Mouse (Mus musculus) liver, embryonic 16.5 days (tissue): ENCODE data around the gene 1810009A15Rik. TPM values are rescaled to one million over a fixed set of nuclear protein-coding genes. Genes with fewer than 3 reads are reported as not detected.

Experiments
- ATAC-seq: fragments of 200-750 bp; cut with Nextera tagmentation; 2 replicates; pipeline ENCODE4 v1.8.0; 2017; ENCODE audit warnings: low read depth, mild to moderate bottlenecking, moderate number of reproducible peaks, moderate library complexity
- H3K27ac ChIP-seq: fragments of 300-500 bp; sonication (generic); 2 replicates; pipeline ENCODE4 v1.5.1; 2014; ENCODE audit warnings: mild to moderate bottlenecking, low read length
- H3K27me3 ChIP-seq: fragments of 300-500 bp; sonication (generic); 2 replicates; pipeline ENCODE4 v1.6.1; 2014; ENCODE audit warnings: low read depth, low read length, mixed read lengths; ENCODE audit not compliant: control insufficient read depth, insufficient read depth
- H3K36me3 ChIP-seq: fragments of 300-500 bp; sonication (generic); 2 replicates; pipeline ENCODE4 v1.6.1; 2014; ENCODE audit warnings: mild to moderate bottlenecking; ENCODE audit not compliant: control insufficient read depth, insufficient read depth
- H3K4me1 ChIP-seq: fragments of 300-500 bp; sonication (generic); 2 replicates; pipeline ENCODE4 v1.6.1; 2014; ENCODE audit warnings: low read depth, low read length, mixed read lengths; ENCODE audit not compliant: control insufficient read depth
- H3K4me2 ChIP-seq: fragments of 300-500 bp; sonication (generic); 2 replicates; pipeline ENCODE4 v1.6.1; 2014; ENCODE audit warnings: low read depth, low read length, mixed read lengths
- H3K4me3 ChIP-seq: fragments of 300-500 bp; sonication (generic); 2 replicates; pipeline ENCODE4 v1.5.1; 2014; ENCODE audit warnings: low read depth, mild to moderate bottlenecking, low read length
- H3K9ac ChIP-seq: fragments of 300-500 bp; sonication (generic); 2 replicates; pipeline ENCODE4 v1.6.1; 2014; ENCODE audit warnings: low read depth, low read length
- H3K9me3 ChIP-seq: fragments of 300-500 bp; sonication (generic); replicated peaks from 2 replicates; pipeline ENCODE4 v1.6.1; 2016; ENCODE audit warnings: low read length; ENCODE audit not compliant: control insufficient read depth
- WGBS: fragments of 180-500 bp; shearing (Covaris S2); extraction: QIAGEN DNeasy Blood & Tissue Kit; methylation state at CpG from one replicate; pipeline ENCODE4 v1.1.7; 2014; ENCODE audit not compliant: insufficient replicate concordance; 5-methylcytosine and 5-hydroxymethylcytosine counted together
- polyA plus RNA-seq: library from polyadenylated mRNA; unstranded; fragments of >200 nt; fragmentation: Nextera tagmentation; extraction: Ambion mirVana; gene quantifications from 2 replicates; pipeline ENCODE4 v1.2.1, GENCODE M21; 2015

1810009A15Rik gene
- polyA plus RNA-seq, 1 experiment from 2014 or later, result 38.6 TPM

GRCm38 (mm10) chr19:8903412-8903811 lies 14.8 kb downstream of the 1810009A15Rik start:
- Histone ChIP-seq H3K4me3 (no peak overlapping the region), H3K27me3 (no peaks in the 10 kb centered on the region), H3K4me1 (peaks cover 9% of the 10 kb centered on the region), H3K27ac (no peak overlapping the region), H3K9ac (no peak overlapping the region), H3K9me3 (no peaks in the 10 kb centered on the region), H3K36me3 (peaks cover 43% of the 10 kb centered on the region), H3K4me2 (no peak overlapping the region)
- no peak for ATAC-seq
- WGBS, result 83% methylated on average over 5 of the region's 5 CpGs

DNA sequence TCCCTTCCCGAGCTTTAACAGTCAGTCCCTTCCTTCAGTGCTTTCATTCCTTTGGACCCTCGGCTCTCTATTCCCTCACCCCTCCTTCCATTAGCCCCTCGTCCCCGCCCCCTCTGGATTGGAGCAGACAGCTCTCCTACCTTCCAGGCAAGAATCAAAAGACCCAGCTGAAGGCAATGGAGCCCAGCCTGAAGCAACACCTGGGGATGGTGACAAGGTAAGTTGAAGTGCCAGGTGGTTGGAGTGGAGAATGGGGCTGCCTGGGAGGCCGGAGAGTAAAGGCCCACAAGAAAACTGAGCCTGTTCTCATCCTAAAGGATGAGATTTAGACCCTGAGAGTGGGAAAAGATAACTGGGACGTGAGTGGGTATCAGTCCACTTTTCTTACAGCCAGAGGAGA lies 19.9 kb downstream of the 1810009A15Rik start:
- Histone ChIP-seq H3K27me3 (no peaks in the 10 kb centered on the region), H3K36me3 (peaks cover 82% of the 10 kb centered on the region), H3K9ac (no peak overlapping the region), H3K4me2 (no peak overlapping the region), H3K9me3 (no peaks in the 10 kb centered on the region), H3K4me3 (no peak overlapping the region), H3K4me1 (no peaks in the 10 kb centered on the region), H3K27ac (no peak overlapping the region)
- 81% methylated on average over 6 of the region's 6 CpGs for WGBS
- ATAC-seq, result no peak

GRCm38 (mm10) chr19:8911810-8912209 lies 23.2 kb downstream of the 1810009A15Rik start:
- WGBS, result 89% methylated on average over 5 of the region's 5 CpGs
- Histone ChIP-seq H3K9me3 (no peaks in the 10 kb centered on the region), H3K27me3 (no peaks in the 10 kb centered on the region), H3K27ac (no peak overlapping the region), H3K36me3 (peaks cover 91% of the 10 kb centered on the region), H3K9ac (no peak overlapping the region), H3K4me2 (no peak overlapping the region), H3K4me3 (no peak overlapping the region), H3K4me1 (no peaks in the 10 kb centered on the region)
- ATAC-seq, result no peak

DNA sequence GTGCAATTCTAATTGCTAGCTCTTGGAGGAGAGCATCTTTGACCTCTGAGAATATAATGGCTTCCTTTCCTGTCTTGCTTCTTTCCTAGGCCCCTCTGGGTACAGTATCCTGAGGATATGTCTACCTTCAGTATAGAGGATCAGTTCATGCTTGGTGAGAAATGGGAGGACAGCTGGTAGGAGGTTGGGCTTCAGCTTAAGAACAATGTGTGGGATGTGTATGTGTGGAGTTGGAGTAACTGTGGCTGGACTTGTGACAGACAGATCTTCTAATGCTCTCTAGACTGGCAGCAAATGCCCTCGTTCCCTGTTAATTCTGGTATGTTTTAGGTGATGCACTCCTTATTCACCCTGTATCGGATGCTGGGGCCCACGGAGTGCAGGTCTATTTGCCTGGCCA lies 25.6 kb downstream of the 1810009A15Rik start:
- no peaks in the 10 kb centered on the region for H3K4me1 ChIP-seq
- H3K4me3 ChIP-seq, result no peak overlapping the region
- no peak overlapping the region for H3K9ac ChIP-seq
- H3K36me3 ChIP-seq, result peaks cover 69% of the 10 kb centered on the region
- ATAC-seq, result no peak
- 85% methylated on average over 3 of the region's 3 CpGs for WGBS
- H3K27me3 ChIP-seq, result no peaks in the 10 kb centered on the region
- no peaks in the 10 kb centered on the region for H3K9me3 ChIP-seq
- no peak overlapping the region for H3K4me2 ChIP-seq
- H3K27ac ChIP-seq, result no peak overlapping the region

- no peaks in the 10 kb centered on the region for H3K27me3 ChIP-seq
- peaks cover 24% of the 10 kb centered on the region for H3K36me3 ChIP-seq
- H3K9ac ChIP-seq, result no peak overlapping the region
- H3K4me3 ChIP-seq, result no peak overlapping the region
- no peaks in the 10 kb centered on the region for H3K9me3 ChIP-seq
- peaks cover 16% of the 10 kb centered on the region for H3K4me1 ChIP-seq
- no peak overlapping the region for H3K4me2 ChIP-seq
- H3K27ac ChIP-seq, result no peak overlapping the region
- 78% methylated on average over 3 of the region's 3 CpGs for WGBS
- ATAC-seq, result no peak
These were observed 30.3 kb downstream of the 1810009A15Rik start for GRCm38 (mm10) chr19:8919000-8919399.

GRCm38 (mm10) chr19:8919684-8920072 lies 31.0 kb downstream of the 1810009A15Rik start:
- no peak for ATAC-seq
- 58% methylated on average over 6 of the region's 6 CpGs for WGBS
- Histone ChIP-seq H3K4me3 (peak overlapping the region; percentile 87), H3K9ac (peak overlapping the region; percentile 90), H3K9me3 (no peaks in the 10 kb centered on the region), H3K4me2 (peak overlapping the region; percentile 92), H3K27ac (peak overlapping the region; percentile 96), H3K4me1 (peaks cover 16% of the 10 kb centered on the region), H3K27me3 (no peaks in the 10 kb centered on the region), H3K36me3 (peaks cover 17% of the 10 kb centered on the region)

DNA sequence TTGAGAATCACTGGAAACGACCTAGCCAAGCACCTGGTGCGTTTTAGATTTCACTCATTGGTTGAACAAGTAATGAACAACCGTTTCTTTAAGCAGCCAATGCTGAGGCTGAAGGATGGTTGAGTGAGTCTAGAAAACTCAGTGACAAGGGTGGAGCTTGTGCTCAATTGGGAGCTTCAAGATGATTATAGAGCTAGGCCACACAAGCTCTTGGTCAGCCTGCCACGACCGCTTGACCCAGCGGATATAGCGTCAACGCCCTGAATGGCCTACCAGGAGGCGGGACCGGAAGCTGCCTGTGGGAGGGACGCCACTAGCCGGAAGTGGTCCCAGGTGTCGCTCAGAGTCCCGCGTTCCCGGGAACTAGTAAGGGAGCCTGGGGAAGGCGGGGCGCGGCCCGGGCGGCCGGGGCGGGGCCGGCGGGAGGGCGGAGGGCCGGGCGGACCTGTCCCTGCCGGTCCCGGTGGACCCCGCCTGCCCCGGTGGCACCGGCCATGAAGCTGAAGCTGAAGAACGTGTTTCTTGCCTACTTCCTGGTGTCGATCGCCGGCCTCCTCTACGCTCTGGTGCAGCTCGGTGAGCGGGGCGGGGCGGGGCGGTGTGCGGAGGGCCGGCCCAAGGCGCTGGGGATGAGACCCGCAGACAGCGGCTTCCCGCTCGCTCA lies 31.6 kb downstream of the 1810009A15Rik start, which contains the start of gene B3gat3:
Gene B3gat3, plus strand, starts transcription at position 302 of the 664 bp plus-strand sequence.
- Histone ChIP-seq H3K27ac (peak within 1 kb of the TSS; percentile 96), H3K4me2 (peak within 1 kb of the TSS; percentile 92)

DNA sequence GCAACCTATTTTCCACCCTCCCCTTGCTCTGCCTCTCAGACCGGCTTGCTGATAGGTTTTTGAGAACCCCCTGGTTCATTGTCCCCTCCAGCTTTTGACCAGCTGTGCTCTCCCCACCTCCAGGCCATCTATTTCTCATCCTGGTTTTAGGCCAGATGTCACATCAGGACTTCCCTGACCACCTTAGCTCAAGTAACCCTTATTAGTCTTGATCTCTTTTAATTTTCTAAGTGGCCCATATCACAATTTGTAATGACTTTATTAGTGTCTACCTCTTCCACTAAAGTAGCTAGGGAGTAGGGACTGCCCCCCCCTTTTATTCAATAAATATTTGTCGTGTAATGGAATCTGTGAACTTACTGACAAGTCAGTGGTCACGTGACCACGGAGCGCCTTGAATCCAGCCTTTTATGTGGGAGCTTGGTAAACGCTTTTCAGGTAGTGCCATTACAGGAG lies 32.2 kb downstream of the 1810009A15Rik start:
- peak overlapping the region; percentile 92 for H3K4me2 ChIP-seq
- H3K27ac ChIP-seq, result peak overlapping the region; percentile 96
- H3K9me3 ChIP-seq, result no peaks in the 10 kb centered on the region
- peak overlapping the region; percentile 90 for H3K9ac ChIP-seq
- H3K4me1 ChIP-seq, result peaks cover 16% of the 10 kb centered on the region
- under 1% methylated on average over 6 of the region's 6 CpGs for WGBS
- peak overlapping the region; percentile 87 for H3K4me3 ChIP-seq
- ATAC-seq, result no peak
- H3K36me3 ChIP-seq, result peaks cover 5% of the 10 kb centered on the region
- H3K27me3 ChIP-seq, result no peaks in the 10 kb centered on the region

More for the DNA sequence above, 31.6 kb downstream of the 1810009A15Rik start, which contains the start of gene B3gat3:
- Histone ChIP-seq H3K4me3 (peak within 1 kb of the TSS; percentile 87), H3K4me1 (peaks cover 16% of the 10 kb centered on the region), H3K27me3 (no peaks in the 10 kb centered on the region), H3K9me3 (no peaks in the 10 kb centered on the region), H3K9ac (peak within 1 kb of the TSS; percentile 90), H3K36me3 (peaks cover 12% of the 10 kb centered on the region)
- peak; percentile 96 for ATAC-seq
- WGBS, result under 1% methylated on average over 48 of the region's 50 CpGs

DNA sequence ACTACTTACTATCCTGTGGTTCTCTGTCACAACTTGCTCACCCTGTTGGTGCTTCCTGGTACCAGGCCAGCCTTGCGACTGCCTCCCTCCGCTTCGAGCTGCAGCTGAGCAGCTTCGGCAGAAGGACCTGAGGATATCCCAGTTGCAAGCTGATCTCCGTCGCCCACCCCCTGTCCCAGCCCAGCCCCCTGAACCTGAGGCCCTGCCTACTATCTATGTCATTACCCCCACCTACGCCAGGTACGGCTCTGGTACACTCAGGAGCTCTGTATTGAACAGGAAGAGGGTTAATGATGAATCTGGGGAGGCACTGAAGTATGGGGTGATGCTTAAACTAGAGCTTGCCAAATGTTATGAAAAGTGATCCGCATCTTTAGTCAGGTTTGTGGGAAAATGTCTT lies 33.1 kb downstream of the 1810009A15Rik start:
- Histone ChIP-seq H3K4me2 (peak overlapping the region; percentile 92), H3K27me3 (no peaks in the 10 kb centered on the region), H3K4me3 (peak overlapping the region; percentile 87), H3K4me1 (peaks cover 19% of the 10 kb centered on the region), H3K27ac (peak overlapping the region; percentile 96; the same call in 1 of the 2 replicates), H3K36me3 (no peaks in the 10 kb centered on the region; the same call in 1 of the 2 replicates), H3K9ac (peak overlapping the region; percentile 90; the same call in 1 of the 2 replicates), H3K9me3 (no peaks in the 10 kb centered on the region)
- WGBS, result 73% methylated on average over 9 of the region's 9 CpGs
- no peak for ATAC-seq
